Mouse (Mus musculus) neural tube, embryonic 12.5 days (tissue): Measurements from ENCODE around the gene Gne. TPM values are rescaled to one million over a fixed set of nuclear protein-coding genes. Genes with fewer than 3 reads are reported as not detected.

ENCODE experiments used
- polyA plus RNA-seq: library from polyadenylated mRNA; unstranded; fragments of >200 nt; fragmentation: Nextera tagmentation; extraction: Ambion mirVana; gene quantifications from 2 replicates; pipeline ENCODE4 v1.2.1, GENCODE M21; 2016

The Gne gene
- polyA plus RNA-seq, 1 experiment from 2014 or later = 27.4 TPM

Other genes with a start within 250 kb of the Gne start
- gene Olfr157, start 244.0 kb downstream of the Gne start, polyA plus RNA-seq = not detected in 2 replicates
- gene Olfr155, start 232.6 kb downstream of the Gne start, polyA plus RNA-seq = not detected in 2 replicates
- 13.6 and 15.1 TPM in 2 replicates for gene Reck, start 208.6 kb downstream of the Gne start, polyA plus RNA-seq
- 91.0 and 95.7 TPM in 2 replicates for gene Glipr2, start 126.8 kb downstream of the Gne start, polyA plus RNA-seq
- not detected in 2 replicates for gene Ccin, start 100.7 kb downstream of the Gne start, polyA plus RNA-seq
- gene Clta, start 79.7 kb downstream of the Gne start, polyA plus RNA-seq = 277 and 293 TPM in 2 replicates
- gene Rnf38, start 149.6 kb upstream of the Gne start, polyA plus RNA-seq = 47.1 and 53.9 TPM in 2 replicates
- 32.5 and 33.6 TPM in 2 replicates for gene Melk, start 216.7 kb upstream of the Gne start, polyA plus RNA-seq